Mouse (Mus musculus): ENCODE results near the gene Slc6a17. TPM values are rescaled to one million over a fixed set of nuclear protein-coding genes. Genes with fewer than 3 reads are reported as not detected.

The Slc6a17 gene
- 1.7 and 2.1 TPM in 2 replicates for polyA plus RNA-seq (2015; fragmentation: Nextera tagmentation; extraction: Ambion mirVana)

DNA sequence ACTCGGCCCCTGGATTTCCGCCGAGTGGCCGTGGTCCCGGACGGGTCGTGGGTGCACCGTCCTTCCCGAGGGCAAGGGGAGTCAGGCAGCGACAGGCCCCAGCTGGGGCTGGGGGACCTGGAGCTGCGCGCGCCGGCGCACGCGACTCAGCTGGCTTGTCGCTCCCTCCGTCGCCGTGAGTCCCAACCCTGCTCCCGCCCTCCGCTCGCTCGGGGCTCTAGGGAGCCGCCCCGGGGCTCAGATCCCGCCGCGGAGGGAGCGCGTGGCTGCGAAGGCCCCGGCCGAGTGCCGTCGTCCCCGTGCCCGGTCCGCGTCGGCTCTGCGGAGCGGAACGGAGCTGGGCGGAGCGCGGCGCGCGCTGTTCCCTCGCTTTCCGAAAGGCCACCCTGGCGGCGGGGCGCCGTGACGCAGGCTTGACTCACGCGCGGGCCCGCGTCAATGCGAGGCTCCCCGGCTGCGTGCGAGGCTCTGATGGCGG lies at the start of gene Slc6a17:
Slc6a17 (minus strand) TSS at position 388 of the 478 bp plus-strand sequence.
- no peak for TF ChIP-seq EP300 (optimal IDR thresholded peaks at IDR 0.05)
- TF ChIP-seq CTCF (IDR thresholded peaks at IDR 0.05; ENCODE audit: low read depth) = peak; percentile 51
- Histone ChIP-seq H3K27me3 (ENCODE audit: control insufficient read depth, insufficient read depth, low read length) (peaks cover 4% of the 10 kb centered on the region; the same call in 1 of the 2 replicates), H3K36me3 (ENCODE audit: control insufficient read depth, insufficient read depth, low read length) (no peaks in the 10 kb centered on the region), H3K9ac (ENCODE audit: low read length) (peak within 1 kb of the TSS; percentile 59), H3K4me2 (replicated peaks; ENCODE audit: low read depth) (peak within 1 kb of the TSS; percentile 91), H3K9me3 (ENCODE audit: control insufficient read depth, low read length) (no peaks in the 10 kb centered on the region), H3K27ac (replicated peaks) (peak within 1 kb of the TSS; percentile 30; the same call in 1 of the 2 replicates), H3K4me3 (ENCODE audit: low read depth, low read length) (peak within 1 kb of the TSS; percentile 50), H3K4me1 (replicated peaks; ENCODE audit: control insufficient read depth, insufficient read depth) (peaks cover 2% of the 10 kb centered on the region; the same call in 1 of the 2 replicates)
- DNase-seq (ENCODE audit: low spot score) = peak; percentile 66
- WGBS = under 1% methylated on average over 63 of the region's 68 CpGs
- ATAC-seq (ENCODE audit: low FRiP score, low TSS enrichment) = peak; percentile 81

DNA sequence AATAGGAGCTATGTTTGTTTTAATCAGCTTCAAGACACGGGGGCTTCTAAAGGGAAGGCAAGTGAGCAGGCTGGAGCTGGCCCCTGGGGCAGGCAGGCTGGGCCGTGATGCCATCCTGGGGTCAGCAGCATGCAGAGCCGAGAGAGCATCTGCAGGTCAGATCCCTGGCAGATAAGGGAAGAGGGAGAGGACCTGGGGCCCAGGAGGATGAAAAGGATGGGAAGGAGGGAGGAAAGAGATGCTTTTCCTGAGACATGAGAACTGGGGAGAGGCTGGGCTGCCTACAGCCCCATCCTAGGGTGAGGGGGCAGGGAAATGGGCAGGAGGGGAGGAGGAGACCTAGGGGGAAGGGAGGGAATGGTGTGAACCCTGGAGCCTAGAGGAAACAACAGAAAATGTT lies 47.5 kb upstream of the Slc6a17 start:
- Histone ChIP-seq H3K27me3 (ENCODE audit: control insufficient read depth, insufficient read depth, low read length) (no peaks in the 10 kb centered on the region), H3K4me3 (ENCODE audit: low read depth, low read length) (no peak overlapping the region), H3K27ac (replicated peaks) (no peak overlapping the region), H3K9ac (ENCODE audit: low read length) (no peak overlapping the region), H3K4me2 (replicated peaks; ENCODE audit: low read depth) (no peak overlapping the region), H3K4me1 (replicated peaks; ENCODE audit: control insufficient read depth, insufficient read depth) (no peaks in the 10 kb centered on the region), H3K9me3 (ENCODE audit: control insufficient read depth, low read length) (no peaks in the 10 kb centered on the region), H3K36me3 (ENCODE audit: control insufficient read depth, insufficient read depth, low read length) (no peaks in the 10 kb centered on the region)
- no peak for TF ChIP-seq CTCF (IDR thresholded peaks at IDR 0.05; ENCODE audit: low read depth)
- TF ChIP-seq EP300 (optimal IDR thresholded peaks at IDR 0.05) = no peak
- DNase-seq (ENCODE audit: low spot score) (no peak), ATAC-seq (ENCODE audit: low FRiP score, low TSS enrichment) (no peak)
- 24% methylated on average over 3 of the region's 3 CpGs for WGBS

DNA sequence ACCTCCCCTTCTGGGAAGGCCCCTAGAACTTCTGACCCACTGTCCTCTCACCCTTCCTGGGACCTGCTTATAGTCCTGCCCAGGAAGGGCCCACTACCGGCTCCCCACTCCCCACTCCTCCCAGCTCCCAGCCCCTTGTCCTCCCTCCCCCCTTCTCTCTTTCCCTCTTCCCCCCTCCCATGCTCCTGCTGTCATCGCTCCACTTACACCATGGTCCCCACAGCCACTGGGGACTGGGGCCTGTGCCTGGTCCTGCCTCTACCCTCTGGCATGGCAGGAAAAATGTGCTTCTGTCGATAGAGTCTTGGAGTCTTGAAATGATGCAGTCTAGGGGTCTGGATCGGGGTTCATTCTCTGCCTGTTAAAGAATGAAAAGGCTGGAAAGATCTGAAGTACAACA lies 46.1 kb upstream of the Slc6a17 start:
- TF ChIP-seq CTCF (IDR thresholded peaks at IDR 0.05; ENCODE audit: low read depth) (no peak), EP300 (optimal IDR thresholded peaks at IDR 0.05) (no peak)
- DNase-seq (ENCODE audit: low spot score) = no peak
- 46% methylated on average over 4 of the region's 4 CpGs for WGBS
- ATAC-seq (ENCODE audit: low FRiP score, low TSS enrichment) = no peak
- H3K9ac ChIP-seq (ENCODE audit: low read length) = no peak overlapping the region
- no peaks in the 10 kb centered on the region for H3K36me3 ChIP-seq (ENCODE audit: control insufficient read depth, insufficient read depth, low read length)
- H3K4me3 ChIP-seq (ENCODE audit: low read depth, low read length) = no peak overlapping the region
- no peaks in the 10 kb centered on the region for H3K4me1 ChIP-seq (replicated peaks; ENCODE audit: control insufficient read depth, insufficient read depth)
- no peak overlapping the region for H3K4me2 ChIP-seq (replicated peaks; ENCODE audit: low read depth)
- H3K9me3 ChIP-seq (ENCODE audit: control insufficient read depth, low read length) = no peaks in the 10 kb centered on the region
- H3K27ac ChIP-seq (replicated peaks) = no peak overlapping the region
- no peaks in the 10 kb centered on the region for H3K27me3 ChIP-seq (ENCODE audit: control insufficient read depth, insufficient read depth, low read length)

DNA sequence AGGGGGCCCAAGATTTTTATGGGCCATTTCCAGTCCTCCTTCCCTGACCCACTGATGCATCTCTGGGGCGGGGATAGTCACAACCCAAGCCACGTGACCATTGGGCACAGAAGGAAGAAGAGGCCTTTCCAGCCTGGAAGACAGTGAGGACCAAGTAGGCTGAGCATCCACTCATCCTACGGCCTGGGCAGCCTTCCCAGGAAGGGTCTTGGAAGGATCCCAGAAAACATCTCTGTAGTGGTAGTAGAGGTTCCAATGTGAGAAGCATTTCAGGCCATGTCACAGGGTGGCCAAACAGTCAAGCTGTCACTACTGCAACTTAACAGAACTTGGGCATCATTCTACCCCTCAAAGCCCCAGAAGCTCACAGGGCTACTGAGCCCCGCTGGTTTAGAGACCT lies 44.8 kb upstream of the Slc6a17 start:
- ATAC-seq (ENCODE audit: low FRiP score, low TSS enrichment) = no peak
- H3K4me3 ChIP-seq (ENCODE audit: low read depth, low read length) = no peak overlapping the region
- 70% methylated on average over 4 of the region's 4 CpGs for WGBS
- DNase-seq (ENCODE audit: low spot score) = no peak
- no peaks in the 10 kb centered on the region for H3K27me3 ChIP-seq (ENCODE audit: control insufficient read depth, insufficient read depth, low read length)
- no peak overlapping the region for H3K9ac ChIP-seq (ENCODE audit: low read length)
- no peaks in the 10 kb centered on the region for H3K4me1 ChIP-seq (replicated peaks; ENCODE audit: control insufficient read depth, insufficient read depth)
- no peaks in the 10 kb centered on the region for H3K9me3 ChIP-seq (ENCODE audit: control insufficient read depth, low read length)
- H3K36me3 ChIP-seq (ENCODE audit: control insufficient read depth, insufficient read depth, low read length) = no peaks in the 10 kb centered on the region
- no peak for TF ChIP-seq EP300 (optimal IDR thresholded peaks at IDR 0.05)
- no peak for TF ChIP-seq CTCF (IDR thresholded peaks at IDR 0.05; ENCODE audit: low read depth)
- H3K27ac ChIP-seq (replicated peaks) = no peak overlapping the region
- no peak overlapping the region for H3K4me2 ChIP-seq (replicated peaks; ENCODE audit: low read depth)

DNA sequence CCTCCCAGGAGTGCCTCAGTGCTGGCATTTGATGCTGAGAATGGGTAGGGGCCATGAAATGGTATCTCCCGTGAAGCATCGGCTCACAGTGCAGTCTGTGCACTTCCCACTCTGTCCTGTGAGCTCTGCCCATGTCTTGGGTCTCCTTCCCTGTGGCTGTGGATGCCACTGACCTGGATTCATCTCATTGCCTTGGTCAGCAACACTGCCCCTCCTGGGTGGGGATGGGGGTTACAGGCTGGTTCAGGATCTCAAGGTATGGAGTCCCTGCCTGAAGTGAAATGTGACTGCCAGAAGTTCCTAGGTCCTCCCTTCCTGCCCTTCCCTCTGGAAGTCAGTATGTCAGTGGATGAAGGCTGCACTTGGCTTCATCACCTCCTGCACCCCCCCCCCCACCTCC lies 44.3 kb upstream of the Slc6a17 start:
- Histone ChIP-seq H3K9ac (ENCODE audit: low read length) (no peak overlapping the region), H3K36me3 (ENCODE audit: control insufficient read depth, insufficient read depth, low read length) (no peaks in the 10 kb centered on the region), H3K4me3 (ENCODE audit: low read depth, low read length) (no peak overlapping the region), H3K4me2 (replicated peaks; ENCODE audit: low read depth) (no peak overlapping the region), H3K27ac (replicated peaks) (no peak overlapping the region), H3K27me3 (ENCODE audit: control insufficient read depth, insufficient read depth, low read length) (no peaks in the 10 kb centered on the region), H3K9me3 (ENCODE audit: control insufficient read depth, low read length) (no peaks in the 10 kb centered on the region), H3K4me1 (replicated peaks; ENCODE audit: control insufficient read depth, insufficient read depth) (no peaks in the 10 kb centered on the region)
- DNase-seq (ENCODE audit: low spot score) (no peak), ATAC-seq (ENCODE audit: low FRiP score, low TSS enrichment) (no peak)
- 72% methylated on average over 2 of the region's 2 CpGs for WGBS
- no peak for TF ChIP-seq EP300 (optimal IDR thresholded peaks at IDR 0.05)
- no peak for TF ChIP-seq CTCF (IDR thresholded peaks at IDR 0.05; ENCODE audit: low read depth)

DNA sequence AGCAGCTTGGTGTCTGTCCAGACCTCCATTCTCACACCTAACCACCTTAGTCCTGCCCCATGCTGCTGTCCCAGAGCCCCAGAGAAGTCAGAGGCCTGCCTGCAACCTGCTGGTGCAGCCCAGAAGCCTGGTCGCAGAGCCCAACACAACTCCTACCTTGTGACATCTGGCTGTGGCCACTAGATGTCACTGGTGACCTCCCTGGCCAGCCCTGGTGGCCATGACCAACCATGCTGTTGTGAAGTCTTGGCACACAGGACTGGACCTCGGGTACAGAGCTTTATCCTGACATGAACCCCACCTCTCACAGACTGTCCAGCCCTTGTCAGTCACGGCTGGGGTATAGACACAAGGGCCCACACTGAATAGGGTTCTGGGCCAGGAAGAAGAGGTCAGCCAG lies 41.4 kb upstream of the Slc6a17 start:
- no peak overlapping the region for H3K9ac ChIP-seq (ENCODE audit: low read length)
- H3K4me2 ChIP-seq (replicated peaks; ENCODE audit: low read depth) = no peak overlapping the region
- H3K9me3 ChIP-seq (ENCODE audit: control insufficient read depth, low read length) = no peaks in the 10 kb centered on the region
- no peaks in the 10 kb centered on the region for H3K36me3 ChIP-seq (ENCODE audit: control insufficient read depth, insufficient read depth, low read length)
- ATAC-seq (ENCODE audit: low FRiP score, low TSS enrichment) (peak; percentile 80), DNase-seq (ENCODE audit: low spot score) (peak; percentile 75)
- H3K27ac ChIP-seq (replicated peaks) = no peak overlapping the region
- H3K27me3 ChIP-seq (ENCODE audit: control insufficient read depth, insufficient read depth, low read length) = no peaks in the 10 kb centered on the region
- 11% methylated on average over 3 of the region's 3 CpGs for WGBS
- no peaks in the 10 kb centered on the region for H3K4me1 ChIP-seq (replicated peaks; ENCODE audit: control insufficient read depth, insufficient read depth)
- TF ChIP-seq EP300 (optimal IDR thresholded peaks at IDR 0.05) = no peak
- TF ChIP-seq CTCF (IDR thresholded peaks at IDR 0.05; ENCODE audit: low read depth) = peak; percentile 96
- no peak overlapping the region for H3K4me3 ChIP-seq (ENCODE audit: low read depth, low read length)

Data from stomach, postnatal 0 days (tissue).